Mouse (Mus musculus) cerebellum, adult 9-11 months (tissue): ENCODE results near the gene Btbd19.

ENCODE experiments used
- DNase-seq: peaks from one replicate; pipeline ENCODE4 v3.0.0; 2022

Gene Btbd19

GRCm38 (mm10) chr4:117110985-117111384, 14.5 kb downstream of the Btbd19 start:
- no peak for DNase-seq

- no peak for DNase-seq
Measured at GRCm38 (mm10) chr4:117110249-117110648, 15.3 kb downstream of the Btbd19 start.

GRCm38 (mm10) chr4:117109330-117109729, 16.2 kb downstream of the Btbd19 start:
- no peak for DNase-seq

- no peak for DNase-seq
Measured at GRCm38 (mm10) chr4:117108524-117108849, 17.0 kb downstream of the Btbd19 start.

DNA sequence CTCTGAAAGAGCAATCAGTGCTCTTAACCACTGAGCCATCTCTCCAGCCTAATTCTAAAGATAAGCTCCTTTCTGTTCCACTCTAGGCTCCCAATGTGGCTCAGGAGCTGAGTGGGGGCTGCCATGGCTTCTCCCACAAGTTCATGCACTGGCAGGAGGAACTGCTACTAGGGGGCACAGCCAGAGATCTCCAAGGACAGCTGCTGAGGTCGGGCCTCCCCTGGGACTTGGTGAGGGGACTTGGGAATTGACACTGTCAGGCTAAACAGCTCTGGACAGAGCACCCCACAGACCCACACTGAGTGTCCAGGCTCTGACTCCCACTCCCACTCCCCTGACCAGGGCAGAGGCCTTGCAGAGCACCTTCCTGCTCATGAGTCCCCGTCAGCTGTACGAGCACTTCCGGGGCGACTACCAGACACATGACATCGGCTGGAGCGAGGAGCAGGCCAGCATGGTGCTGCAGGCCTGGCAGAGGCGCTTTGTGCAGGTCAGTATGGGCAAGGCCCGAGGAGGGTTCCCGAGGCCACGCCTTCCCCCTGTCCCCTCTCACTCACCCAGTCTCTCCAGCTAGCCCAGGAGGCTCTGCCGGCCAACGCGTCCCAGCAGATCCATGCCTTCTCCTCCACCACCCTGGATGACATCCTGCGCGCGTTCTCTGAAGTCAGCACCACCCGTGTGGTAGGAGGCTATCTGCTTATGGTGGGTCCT, 17.6 kb downstream of the Btbd19 start:
- no peak for DNase-seq

DNA sequence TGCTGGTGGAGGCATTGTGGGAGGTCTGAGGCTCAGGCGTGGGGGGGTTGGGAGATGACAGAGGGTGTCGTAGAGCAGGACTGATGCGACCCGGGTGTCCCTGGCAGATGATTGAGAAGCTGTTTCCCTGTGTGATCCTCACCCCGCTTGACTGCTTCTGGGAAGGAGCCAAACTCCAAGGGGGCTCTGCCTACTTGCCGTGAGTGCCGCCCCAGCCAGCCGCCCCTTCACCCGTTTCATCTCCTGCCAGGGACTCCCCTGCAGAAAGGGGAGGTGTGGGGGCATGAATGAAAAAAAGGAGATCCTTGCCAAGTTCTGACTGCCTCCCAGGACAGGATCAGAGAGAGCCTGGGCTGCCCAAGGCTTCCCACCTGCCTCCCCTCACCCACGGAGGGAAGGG, 20.4 kb downstream of the Btbd19 start:
- DNase-seq: no peak

DNA sequence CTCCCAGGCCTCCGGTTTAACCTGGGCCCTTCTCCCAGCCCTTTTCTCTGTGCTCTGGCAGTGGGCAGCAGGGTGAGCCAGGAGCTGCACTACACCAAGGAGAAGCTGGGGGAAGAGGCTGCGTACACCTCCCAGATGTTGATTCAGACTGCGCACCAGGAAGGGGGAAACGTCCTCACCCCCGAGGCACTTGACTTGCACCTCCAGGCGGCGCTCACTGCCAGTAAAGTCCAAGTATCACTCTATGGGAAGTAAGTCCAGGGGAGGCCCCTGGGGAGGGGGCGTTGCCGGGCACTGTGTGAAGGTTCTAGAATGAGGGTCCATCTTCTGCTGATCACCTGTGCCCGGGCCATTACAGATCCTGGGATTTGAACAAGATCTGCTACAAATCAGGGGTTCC, 20.9 kb downstream of the Btbd19 start:
- no peak for DNase-seq

GRCm38 (mm10) chr4:117101218-117101617, 24.3 kb downstream of the Btbd19 start:
- no peak for DNase-seq

- DNase-seq: no peak
Measured at GRCm38 (mm10) chr4:117100036-117100435, 25.5 kb downstream of the Btbd19 start.

DNA sequence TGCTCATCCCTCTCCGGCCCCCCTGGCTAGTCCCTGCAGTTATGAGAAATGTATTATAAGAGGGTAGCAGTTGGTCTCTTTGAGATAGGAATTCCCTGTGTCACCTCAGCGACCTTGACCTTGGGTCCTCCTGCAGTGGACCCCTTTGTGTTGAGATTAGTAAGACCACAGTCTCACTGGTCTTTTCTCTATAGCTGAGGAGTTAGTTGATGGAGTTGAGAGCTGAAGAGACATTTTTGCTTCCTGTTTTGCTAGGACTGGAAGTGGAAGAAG, 26.8 kb downstream of the Btbd19 start:
- no peak for DNase-seq

DNA sequence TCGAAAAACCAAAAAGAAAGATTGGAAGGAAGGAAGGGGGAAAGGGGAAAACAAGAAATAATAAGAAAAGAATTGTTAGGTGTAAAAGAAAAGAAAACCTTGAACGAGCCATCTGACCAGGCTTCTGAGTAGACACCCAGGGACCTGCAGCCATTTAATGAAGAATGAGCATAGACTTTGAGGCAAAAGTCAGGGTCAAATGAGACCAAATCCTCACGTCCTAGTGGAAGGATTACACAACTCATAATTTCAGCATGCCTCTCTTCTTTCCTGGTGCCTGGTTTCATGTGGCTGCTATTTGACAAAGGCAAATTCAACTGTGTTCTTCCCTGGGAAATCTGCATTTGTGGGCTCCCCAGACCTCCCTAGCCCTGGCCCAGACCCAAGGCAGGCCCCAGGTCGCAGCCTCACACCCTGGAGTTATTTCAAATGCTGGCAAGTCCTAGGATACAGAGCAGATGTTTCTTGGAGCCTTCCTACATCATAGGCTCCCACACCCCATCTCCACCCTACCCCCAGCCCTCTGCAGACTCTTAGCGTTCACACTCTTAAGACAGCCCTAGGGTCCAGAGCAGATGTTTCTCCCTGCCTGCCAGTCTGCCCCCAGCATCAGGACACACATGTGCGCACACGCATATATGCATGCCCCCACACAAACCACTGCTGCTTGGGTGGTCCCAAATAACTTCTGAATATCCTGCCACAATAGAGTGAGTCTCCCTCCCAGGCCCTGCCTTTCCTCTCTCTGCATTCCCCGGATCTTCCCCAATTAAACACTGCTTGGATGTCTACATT, 27.4 kb downstream of the Btbd19 start:
- no peak for DNase-seq

DNA sequence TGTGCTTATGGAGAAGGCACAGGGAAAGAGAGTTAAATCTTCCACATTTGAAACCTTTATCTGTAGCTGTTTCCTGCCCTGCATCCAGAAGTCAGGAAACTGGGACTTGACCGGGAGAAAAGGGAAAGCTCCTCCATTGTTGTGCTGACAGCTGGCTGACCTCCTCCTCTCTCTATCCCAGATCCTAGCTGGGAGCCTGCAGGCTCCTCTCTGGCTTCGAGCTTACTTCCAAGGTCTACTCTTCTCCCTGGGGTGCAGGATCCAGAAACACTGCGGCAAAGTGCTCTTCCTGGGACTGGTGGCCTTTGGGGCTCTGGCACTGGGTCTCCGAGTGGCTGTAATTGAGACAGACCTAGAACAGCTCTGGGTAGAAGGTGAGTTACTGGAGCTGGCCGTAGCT, 28.9 kb downstream of the Btbd19 start:
- DNase-seq: no peak

GRCm38 (mm10) chr4:117095551-117096452, 29.7 kb downstream of the Btbd19 start, which contains the start of gene Ptch2:
Gene Ptch2, plus strand, starts transcription at chr4:117096075.
- DNase-seq: peak; percentile 19

- DNase-seq: no peak
Measured at GRCm38 (mm10) chr4:117094626-117095361, 30.7 kb downstream of the Btbd19 start.

DNA sequence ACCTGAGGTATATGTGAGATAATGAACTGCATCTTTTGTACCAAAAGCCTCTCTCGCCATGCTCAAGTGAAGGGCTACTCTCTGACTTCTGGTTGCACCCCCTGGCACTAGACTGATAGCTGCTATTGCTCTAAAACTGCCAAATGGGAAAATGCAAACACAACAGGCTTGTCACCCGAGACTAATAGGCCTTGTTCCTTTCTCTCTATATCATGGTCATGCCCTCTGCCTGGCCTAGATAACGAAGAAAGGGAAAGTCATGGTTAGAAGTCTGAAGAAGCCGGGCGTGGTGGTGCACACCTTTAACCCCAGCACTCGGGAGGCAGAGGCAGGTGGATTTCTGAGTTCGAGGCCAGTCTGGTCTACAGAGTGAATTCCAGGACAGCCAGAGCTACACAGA, 34.9 kb downstream of the Btbd19 start:
- no peak for DNase-seq

GRCm38 (mm10) chr4:117087948-117088640, 37.4 kb downstream of the Btbd19 start:
- DNase-seq: no peak

DNA sequence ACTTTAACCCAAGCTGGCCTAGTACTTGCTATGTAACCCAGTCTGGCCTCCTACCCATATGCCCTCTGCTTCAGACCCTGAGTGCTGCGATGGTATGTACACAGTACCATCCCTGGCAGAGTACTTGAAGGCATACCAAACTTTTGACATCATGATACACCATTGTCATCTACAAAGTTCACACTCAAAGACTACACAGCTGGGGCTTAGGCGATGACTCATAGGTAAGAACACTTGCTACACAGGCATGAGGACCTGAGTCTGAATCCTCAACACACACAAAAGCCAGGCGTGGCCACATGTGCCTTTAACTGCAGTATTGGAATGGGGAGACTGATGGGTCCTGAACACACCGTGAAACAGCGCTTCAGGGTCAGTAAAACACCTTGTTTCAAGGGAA, 54.3 kb downstream of the Btbd19 start:
- no peak for DNase-seq

DNA sequence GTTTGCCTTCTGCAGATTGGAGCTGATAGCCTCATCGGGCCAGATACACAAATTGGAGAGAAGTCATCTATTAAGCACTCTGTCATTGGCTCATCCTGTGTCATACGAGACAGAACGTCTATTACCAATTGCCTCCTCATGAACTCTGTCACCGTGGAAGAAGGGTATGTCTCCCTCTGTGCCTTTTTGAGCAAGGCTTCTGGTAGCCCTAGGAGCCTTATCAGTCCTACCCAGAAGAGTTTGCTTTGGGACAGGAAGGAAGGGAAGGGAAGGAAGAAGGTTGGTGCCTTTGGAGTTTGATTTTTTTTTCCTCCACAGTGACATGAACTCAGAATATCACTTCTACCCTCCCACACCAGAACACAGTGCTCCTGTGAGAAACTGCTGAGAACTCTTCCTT, 54.9 kb downstream of the Btbd19 start:
- no peak for DNase-seq

DNA sequence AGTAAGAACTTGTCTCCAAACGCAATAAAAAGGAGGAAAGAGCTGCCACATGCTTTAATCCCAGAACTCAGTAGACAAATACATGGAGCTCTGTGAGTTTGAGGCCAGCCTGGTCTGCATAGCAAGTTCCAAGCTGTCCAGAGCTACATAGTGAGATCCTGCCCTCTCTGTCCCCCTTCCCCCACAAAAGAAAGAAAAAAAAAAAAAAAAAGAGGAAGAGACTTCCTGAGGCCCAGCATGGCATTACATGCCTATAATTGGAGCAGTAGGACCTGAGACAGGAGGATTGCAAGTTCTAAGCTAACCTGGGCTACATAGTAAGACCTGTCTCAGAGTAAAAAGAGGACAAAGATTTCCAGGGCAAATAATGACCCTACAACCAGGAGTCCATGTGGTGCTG, 55.9 kb downstream of the Btbd19 start:
- no peak for DNase-seq
